Mouse (Mus musculus) hindbrain, embryonic 10.5 days (tissue): ENCODE measurements at regions not wholly inside any gene's neighbourhood (a gene's known extent, or its start where the extent isn't known, plus 50 kb on each side); places are given as distances from the start of the nearest gene placed in this dataset.
"Not testable (repeated sequence)": the region's sequence is repeated elsewhere in the genome, so short reads cannot be mapped to it uniquely, and the experiment has no call there.

Experiments
- DNase-seq: peaks from one replicate; pipeline ENCODE4 v3.0.0-alpha.2; 2017; ENCODE audit warnings: low spot score
- H3K27ac ChIP-seq: fragments of 300-500 bp; sonication (generic); 2 replicates; pipeline ENCODE4 v1.5.1; 2016; ENCODE audit warnings: mild to moderate bottlenecking, moderate library complexity
- H3K27me3 ChIP-seq: fragments of 300-500 bp; sonication (generic); 2 replicates; pipeline ENCODE4 v1.6.1; 2016; ENCODE audit warnings: mild to moderate bottlenecking; ENCODE audit not compliant: poor library complexity, insufficient read depth, severe bottlenecking
- H3K36me3 ChIP-seq: fragments of 300-500 bp; sonication (generic); 2 replicates; pipeline ENCODE4 v1.6.1; 2016; ENCODE audit warnings: mild to moderate bottlenecking, moderate library complexity
- H3K4me1 ChIP-seq: fragments of 300-500 bp; sonication (generic); replicated peaks from 2 replicates; pipeline ENCODE4 v1.6.1; 2016; ENCODE audit warnings: mild to moderate bottlenecking
- H3K4me3 ChIP-seq: fragments of 300-500 bp; sonication (generic); 2 replicates; pipeline ENCODE4 v1.5.1; 2016; ENCODE audit warnings: mild to moderate bottlenecking, moderate library complexity
- H3K9me3 ChIP-seq: fragments of 300-500 bp; sonication (generic); 2 replicates; pipeline ENCODE4 v1.6.1; 2016; ENCODE audit warnings: mild to moderate bottlenecking, moderate library complexity
- WGBS: fragments of 180-500 bp; shearing (Covaris S2); methylation state at CpG from one replicate; pipeline ENCODE4 v1.1.7; 2016; 5-methylcytosine and 5-hydroxymethylcytosine counted together

DNA sequence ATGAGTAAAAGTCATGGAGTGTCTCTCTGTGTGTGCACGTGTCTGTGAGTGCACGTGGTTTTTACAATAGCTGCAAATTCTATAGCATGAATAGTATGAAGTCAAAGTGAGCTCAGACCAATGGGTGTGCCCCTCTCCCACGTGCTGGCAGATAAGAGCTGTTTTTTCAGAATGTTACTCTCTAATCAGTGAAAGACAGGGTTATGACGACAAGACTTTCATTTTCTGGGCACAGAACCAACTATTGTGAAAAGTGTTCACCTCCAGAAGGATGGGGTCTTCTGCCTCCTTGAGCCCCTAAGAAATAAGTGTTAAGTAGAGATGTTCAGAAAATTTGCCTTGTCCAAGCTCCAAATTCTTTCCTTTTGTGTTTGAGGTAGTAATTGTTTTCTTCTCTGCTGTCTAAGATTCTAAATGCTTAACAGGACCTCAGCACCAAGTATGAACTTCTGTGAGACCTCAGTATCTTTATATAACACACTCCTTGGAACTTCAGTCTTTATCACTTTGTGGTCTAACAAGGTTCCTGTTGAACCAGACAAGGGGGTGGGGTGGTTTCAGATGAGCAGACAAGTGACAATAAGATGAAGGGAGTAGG lies 182.8 kb upstream of the P2ry1 start:
- no peaks in the 10 kb centered on the region for H3K27me3 ChIP-seq
- WGBS, result 83% methylated on average over 4 of the region's 4 CpGs

DNA sequence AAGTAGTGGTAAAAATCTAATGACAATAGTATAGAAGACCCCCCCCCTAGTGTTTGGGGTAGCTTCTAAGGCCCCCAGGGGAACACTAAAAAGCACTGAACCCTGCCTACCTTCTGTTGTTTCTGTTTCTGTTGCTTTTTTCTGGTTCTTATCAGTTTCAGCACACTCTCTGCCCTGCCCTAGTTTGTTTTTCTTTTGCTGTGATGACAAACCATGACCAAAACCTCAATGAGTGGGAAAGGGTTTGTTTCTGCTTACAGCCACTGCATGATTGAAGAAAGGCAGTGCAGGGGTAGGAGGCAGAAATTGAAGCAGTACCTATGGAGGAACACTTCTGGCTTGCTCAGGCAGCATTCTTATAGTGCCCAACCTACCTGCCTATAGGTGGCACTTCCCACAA lies 181.1 kb upstream of the P2ry1 start:
- no peaks in the 10 kb centered on the region for H3K9me3 ChIP-seq

More for the DNA sequence above, 182.8 kb upstream of the P2ry1 start:
- Histone ChIP-seq H3K36me3 (no peaks in the 10 kb centered on the region), H3K27ac (no peak overlapping the region), H3K4me3 (no peak overlapping the region), H3K9me3 (no peaks in the 10 kb centered on the region), H3K4me1 (no peaks in the 10 kb centered on the region)
- no peak for DNase-seq

DNA sequence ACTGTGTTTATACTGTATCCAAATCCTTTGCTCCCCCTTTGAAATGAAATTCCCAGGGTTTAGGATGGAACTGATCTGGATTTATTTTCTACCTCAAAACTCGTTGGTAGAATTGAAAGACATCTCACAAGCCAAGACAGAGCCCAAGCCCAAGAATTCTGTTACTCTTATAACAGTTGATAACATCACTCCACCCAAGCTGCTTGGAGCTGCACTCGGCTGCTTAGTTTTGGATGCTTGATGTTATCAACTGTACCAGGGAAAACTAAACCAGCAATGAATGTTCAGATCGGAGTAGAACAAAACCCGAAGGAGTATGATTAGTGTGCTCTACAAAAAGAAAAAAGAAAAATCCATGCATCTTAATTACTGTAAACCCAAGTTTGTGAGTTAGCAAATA lies 175.8 kb upstream of the P2ry1 start:
- no peak for DNase-seq
- Histone ChIP-seq H3K4me3 (no peak overlapping the region), H3K9me3 (no peaks in the 10 kb centered on the region), H3K27me3 (no peaks in the 10 kb centered on the region), H3K27ac (no peak overlapping the region), H3K4me1 (no peaks in the 10 kb centered on the region), H3K36me3 (no peaks in the 10 kb centered on the region)
- 83% methylated on average over 4 of the region's 4 CpGs for WGBS

More for the DNA sequence above, 181.1 kb upstream of the P2ry1 start:
- H3K36me3 ChIP-seq, result no peaks in the 10 kb centered on the region
- DNase-seq, result no peak
- H3K27me3 ChIP-seq, result no peaks in the 10 kb centered on the region
- H3K4me1 ChIP-seq, result no peaks in the 10 kb centered on the region
- no peak overlapping the region for H3K27ac ChIP-seq
- no peak overlapping the region for H3K4me3 ChIP-seq

GRCm38 (mm10) chr3:60832385-60832784 lies 170.2 kb upstream of the P2ry1 start:
- H3K27me3 ChIP-seq, result no peaks in the 10 kb centered on the region
- H3K27ac ChIP-seq, result no peak overlapping the region
- H3K9me3 ChIP-seq, result no peaks in the 10 kb centered on the region
- no peaks in the 10 kb centered on the region for H3K36me3 ChIP-seq
- 86% methylated on average over 4 of the region's 4 CpGs for WGBS
- H3K4me1 ChIP-seq, result no peaks in the 10 kb centered on the region
- H3K4me3 ChIP-seq, result no peak overlapping the region
- no peak for DNase-seq

GRCm38 (mm10) chr3:60841895-60842294 lies 160.7 kb upstream of the P2ry1 start:
- Histone ChIP-seq H3K4me1 (no peaks in the 10 kb centered on the region), H3K4me3 (no peak overlapping the region), H3K27me3 (no peaks in the 10 kb centered on the region), H3K36me3 (no peaks in the 10 kb centered on the region), H3K27ac (no peak overlapping the region), H3K9me3 (no peaks in the 10 kb centered on the region)
- 88% methylated on average over 1 of the region's 1 CpGs for WGBS
- no peak for DNase-seq

- no peaks in the 10 kb centered on the region for H3K9me3 ChIP-seq
- no peaks in the 10 kb centered on the region for H3K27me3 ChIP-seq
- DNase-seq, result no peak
- no peaks in the 10 kb centered on the region for H3K4me1 ChIP-seq
- no peaks in the 10 kb centered on the region for H3K36me3 ChIP-seq
- no peak overlapping the region for H3K27ac ChIP-seq
- 77% methylated on average over 2 of the region's 2 CpGs for WGBS
- H3K4me3 ChIP-seq, result no peak overlapping the region
Observed at GRCm38 (mm10) chr3:60845293-60845692, 157.3 kb upstream of the P2ry1 start.

- no peak for DNase-seq
- Histone ChIP-seq H3K36me3 (no peaks in the 10 kb centered on the region), H3K27me3 (no peaks in the 10 kb centered on the region), H3K27ac (no peak overlapping the region), H3K9me3 (no peaks in the 10 kb centered on the region), H3K4me3 (no peak overlapping the region), H3K4me1 (no peaks in the 10 kb centered on the region)
- 93% methylated on average over 2 of the region's 2 CpGs for WGBS
Observed at GRCm38 (mm10) chr3:60848437-60848836, 154.2 kb upstream of the P2ry1 start.

DNA sequence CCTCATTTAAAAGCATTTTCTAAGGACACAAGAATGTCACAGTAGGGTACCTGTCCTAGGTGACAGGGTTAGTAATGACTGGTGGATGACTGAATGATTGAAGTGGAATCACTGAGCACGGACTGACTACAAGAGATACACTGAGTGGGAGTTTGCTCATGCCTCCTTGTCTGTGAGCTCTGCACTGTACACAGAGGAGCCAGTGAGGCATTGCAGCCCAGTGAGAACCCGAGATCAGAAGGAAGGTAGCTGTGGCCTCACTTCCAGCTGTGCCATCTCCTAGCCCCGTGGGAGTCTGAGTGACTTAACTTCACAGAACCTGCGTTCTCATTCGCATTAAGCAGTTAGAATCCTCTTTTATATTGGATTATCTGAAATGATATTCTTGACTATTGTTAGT lies 148.8 kb upstream of the P2ry1 start:
- Histone ChIP-seq H3K4me1 (no peaks in the 10 kb centered on the region), H3K27ac (no peak overlapping the region), H3K36me3 (no peaks in the 10 kb centered on the region), H3K27me3 (no peaks in the 10 kb centered on the region), H3K4me3 (no peak overlapping the region), H3K9me3 (no peaks in the 10 kb centered on the region)
- DNase-seq, result no peak
- 48% methylated on average over 5 of the region's 5 CpGs for WGBS

DNA sequence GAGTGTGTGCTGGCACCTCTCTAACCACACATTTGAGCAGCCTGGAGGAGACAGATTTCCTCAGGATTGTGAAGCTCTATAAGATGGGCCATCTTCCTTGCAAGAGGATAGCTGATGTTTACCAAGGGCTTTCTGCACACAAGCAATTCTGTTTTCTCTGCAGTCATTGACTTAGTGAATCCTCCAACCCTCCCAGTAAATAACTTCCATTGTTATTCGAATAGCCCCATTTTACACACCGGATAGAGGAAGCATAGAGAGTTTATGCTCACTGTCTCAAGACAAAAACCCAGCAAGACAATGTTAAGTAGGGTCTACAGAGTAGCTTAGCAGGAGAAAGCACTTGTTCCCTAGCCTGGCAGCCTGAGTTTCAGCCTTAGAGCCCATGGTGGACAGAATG lies 146.9 kb upstream of the P2ry1 start:
- no peak for DNase-seq
- Histone ChIP-seq H3K4me1 (no peaks in the 10 kb centered on the region), H3K27me3 (no peaks in the 10 kb centered on the region), H3K9me3 (no peaks in the 10 kb centered on the region), H3K4me3 (no peak overlapping the region), H3K36me3 (no peaks in the 10 kb centered on the region), H3K27ac (no peak overlapping the region)
- 56% methylated on average over 2 of the region's 2 CpGs for WGBS

- H3K4me3 ChIP-seq, result no peak overlapping the region
- no peak for DNase-seq
- no peak overlapping the region for H3K27ac ChIP-seq
- no peaks in the 10 kb centered on the region for H3K9me3 ChIP-seq
- 87% methylated on average over 5 of the region's 5 CpGs for WGBS
- no peaks in the 10 kb centered on the region for H3K36me3 ChIP-seq
- no peaks in the 10 kb centered on the region for H3K4me1 ChIP-seq
- no peaks in the 10 kb centered on the region for H3K27me3 ChIP-seq
Observed at GRCm38 (mm10) chr3:60858474-60859118, 144.0 kb upstream of the P2ry1 start.

DNA sequence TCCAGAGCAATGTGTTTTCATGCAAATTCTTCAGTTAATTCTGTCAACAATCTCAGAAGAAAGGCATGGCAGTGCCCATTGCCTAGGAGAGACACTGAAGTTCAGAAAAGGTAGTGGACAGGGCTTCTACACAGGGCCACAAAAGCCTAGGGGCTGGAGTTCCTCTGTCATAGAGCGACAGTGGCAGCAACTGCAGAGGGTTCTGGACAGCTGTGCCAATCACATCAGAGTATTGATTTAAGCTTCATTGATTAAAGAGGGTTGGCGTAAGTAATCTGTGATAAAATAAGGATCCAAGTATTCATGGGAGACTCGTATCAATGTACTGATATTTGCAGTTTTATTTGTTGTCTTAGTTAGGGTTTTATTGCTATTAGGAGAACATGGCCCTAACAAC lies 143.5 kb upstream of the P2ry1 start:
- no peaks in the 10 kb centered on the region for H3K36me3 ChIP-seq
- no peak overlapping the region for H3K27ac ChIP-seq
- H3K27me3 ChIP-seq, result no peaks in the 10 kb centered on the region
- H3K4me1 ChIP-seq, result no peaks in the 10 kb centered on the region
- no peak overlapping the region for H3K4me3 ChIP-seq
- H3K9me3 ChIP-seq, result no peaks in the 10 kb centered on the region
- no peak for DNase-seq
- 88% methylated on average over 3 of the region's 3 CpGs for WGBS

DNA sequence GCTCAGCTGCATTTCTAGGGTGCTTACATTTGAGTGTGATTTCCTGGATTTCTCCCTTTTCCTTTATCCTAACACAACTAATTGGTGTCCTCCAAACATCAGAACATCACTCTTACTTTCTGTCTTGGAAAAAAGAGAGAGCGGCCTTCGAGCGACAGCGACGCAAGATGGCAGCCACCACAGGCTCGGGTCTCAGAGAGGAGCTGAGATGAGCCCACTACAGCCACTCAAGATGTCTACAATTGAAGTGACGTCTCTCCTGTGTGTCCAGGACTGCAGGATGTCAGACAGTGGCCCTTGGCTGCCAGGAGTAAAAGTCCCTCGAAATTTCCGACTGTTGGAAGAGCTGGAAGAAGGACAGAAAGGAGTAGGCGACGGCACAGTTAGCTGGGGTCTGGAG lies 125.7 kb upstream of the P2ry1 start:
- not testable (repeated sequence) for DNase-seq, H3K4me3 ChIP-seq, H3K36me3 ChIP-seq

DNA sequence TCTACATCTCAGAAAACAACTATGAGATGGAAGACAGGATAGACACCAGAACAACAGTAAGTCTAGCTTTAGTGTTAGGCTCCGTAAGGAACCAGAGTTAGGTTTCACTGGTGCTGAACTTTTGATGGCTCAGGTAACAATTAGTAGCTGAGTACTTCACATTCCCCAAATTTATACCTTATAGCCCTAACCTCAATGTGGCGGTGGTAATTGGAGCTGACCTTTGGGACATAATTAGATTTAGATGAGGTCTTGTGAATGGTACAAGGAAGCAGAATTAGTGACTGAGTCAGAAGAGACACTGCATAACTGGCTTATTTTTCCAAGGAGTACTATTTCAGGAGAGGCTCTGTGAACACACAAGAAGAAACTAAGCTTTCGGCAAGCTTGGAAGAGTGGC lies 123.7 kb upstream of the P2ry1 start:
- Histone ChIP-seq H3K27me3 (no peaks in the 10 kb centered on the region), H3K27ac (no peak overlapping the region), H3K36me3 (no peaks in the 10 kb centered on the region), H3K4me3 (no peak overlapping the region), H3K9me3 (no peaks in the 10 kb centered on the region), H3K4me1 (no peaks in the 10 kb centered on the region)
- 72% methylated on average over 3 of the region's 3 CpGs for WGBS
- DNase-seq, result no peak

More for the DNA sequence above, 125.7 kb upstream of the P2ry1 start:
- 97% methylated on average over 11 of the region's 11 CpGs for WGBS
- H3K4me1 ChIP-seq, H3K27me3 ChIP-seq, H3K27ac ChIP-seq, H3K9me3 ChIP-seq: not testable (repeated sequence)

DNA sequence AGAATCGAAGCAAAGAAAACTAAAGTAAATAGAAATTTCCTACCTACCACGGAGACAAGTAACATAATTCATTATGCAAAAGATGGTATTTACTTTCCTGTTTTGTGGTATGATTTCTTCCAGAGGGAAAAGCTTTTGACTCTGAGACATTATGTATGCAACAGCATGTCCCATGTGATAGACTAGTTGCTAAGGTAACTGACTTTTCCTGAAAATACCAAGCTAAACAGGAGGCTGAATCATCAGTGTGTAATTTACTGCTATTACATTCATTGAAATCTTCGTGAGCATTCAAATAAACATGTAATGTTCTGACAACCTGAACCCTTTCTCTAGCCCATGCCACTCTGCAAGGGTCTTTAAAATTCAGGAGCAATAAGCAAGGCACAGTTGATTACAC lies 118.6 kb upstream of the P2ry1 start:
- Histone ChIP-seq H3K27me3 (no peaks in the 10 kb centered on the region), H3K9me3 (no peaks in the 10 kb centered on the region), H3K4me1 (no peaks in the 10 kb centered on the region), H3K36me3 (no peaks in the 10 kb centered on the region), H3K27ac (no peak overlapping the region), H3K4me3 (no peak overlapping the region)
- 75% methylated on average over 3 of the region's 3 CpGs for WGBS
- DNase-seq, result no peak
